Mouse (Mus musculus): Measurements from ENCODE around the gene Cdh13. TPM values are rescaled to one million over a fixed set of nuclear protein-coding genes. Genes with fewer than 3 reads are reported as not detected.
A peak's percentile ranks its signal among the peaks of the same experiment; 100 is the strongest.

The Cdh13 gene
- polyA plus RNA-seq, 1 experiment from 2014 or later, result 18.2 TPM

DNA sequence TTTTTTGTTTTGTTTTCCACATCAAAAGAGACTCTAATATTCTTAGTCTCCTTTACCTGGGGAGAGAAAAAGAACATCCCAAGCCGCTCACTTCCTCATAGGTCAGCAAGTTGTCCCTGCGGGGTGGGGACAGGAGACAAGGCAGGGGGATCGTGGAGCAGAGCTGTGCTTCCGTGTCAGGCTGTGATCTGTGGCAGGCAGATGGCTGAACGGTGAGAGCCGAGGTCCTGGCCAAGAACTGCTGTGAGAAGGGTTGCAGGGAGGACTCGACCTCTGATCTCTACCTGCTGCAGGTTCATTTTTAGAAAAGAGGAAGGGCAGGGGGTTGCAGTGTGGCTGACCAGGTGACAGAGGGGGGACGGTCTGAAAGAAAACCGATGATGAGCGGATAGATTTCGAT, 749.9 kb downstream of the Cdh13 start:
- H3K9me3 ChIP-seq (ENCODE audit: control insufficient read depth, low read length), result 0 out of 2 replicates have a peak, but pooled peaks cover 4% of the 10 kb centered on the region
- no peaks in the 10 kb centered on the region for H3K36me3 ChIP-seq (ENCODE audit: control insufficient read depth, insufficient read depth, low read length)
- ATAC-seq (replicated peaks; ENCODE audit: low FRiP score, low TSS enrichment, low read depth), result no peak
- H3K4me2 ChIP-seq (ENCODE audit: low read length), result no peak overlapping the region
- no peak for DNase-seq (ENCODE audit: low spot score)
- no peaks in the 10 kb centered on the region for H3K27me3 ChIP-seq (replicated peaks; ENCODE audit: control insufficient read depth, insufficient read depth, low read length)
- no peaks in the 10 kb centered on the region for H3K4me1 ChIP-seq (replicated peaks; ENCODE audit: control insufficient read depth, insufficient read depth, low read length)
- no peak overlapping the region for H3K4me3 ChIP-seq (ENCODE audit: low read depth, low read length)
- 87% methylated on average over 11 of the region's 11 CpGs for WGBS
- no peak overlapping the region for H3K9ac ChIP-seq (ENCODE audit: low read length)
- no peak overlapping the region for H3K27ac ChIP-seq (ENCODE audit: low read depth)

DNA sequence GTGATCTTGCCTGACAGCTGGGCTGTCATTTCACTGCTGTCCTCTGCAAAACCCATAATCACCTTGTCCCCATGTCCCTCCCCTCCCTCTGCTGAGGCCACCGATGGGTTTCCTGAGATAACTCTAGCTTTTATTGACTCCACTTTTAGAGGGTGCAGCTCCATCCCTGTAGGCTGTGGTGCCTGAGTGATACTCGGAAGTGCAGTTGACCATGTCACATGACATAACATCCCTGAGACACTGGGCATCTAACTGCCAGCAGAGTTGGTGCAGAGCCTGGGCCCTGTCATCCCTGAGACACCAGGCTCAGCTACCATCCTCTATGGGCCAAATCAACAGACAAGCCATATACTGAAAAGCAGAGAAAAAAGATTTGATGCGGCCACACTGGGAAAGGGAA, 750.5 kb downstream of the Cdh13 start:
- no peak for DNase-seq (ENCODE audit: low spot score)
- Histone ChIP-seq H3K4me1 (replicated peaks; ENCODE audit: control insufficient read depth, insufficient read depth, low read length) (no peaks in the 10 kb centered on the region), H3K27me3 (replicated peaks; ENCODE audit: control insufficient read depth, insufficient read depth, low read length) (no peaks in the 10 kb centered on the region), H3K27ac (ENCODE audit: low read depth) (no peak overlapping the region), H3K36me3 (ENCODE audit: control insufficient read depth, insufficient read depth, low read length) (no peaks in the 10 kb centered on the region), H3K4me2 (ENCODE audit: low read length) (no peak overlapping the region), H3K9me3 (ENCODE audit: control insufficient read depth, low read length) (0 out of 2 replicates have a peak, but pooled peaks cover 4% of the 10 kb centered on the region), H3K9ac (ENCODE audit: low read length) (no peak overlapping the region), H3K4me3 (ENCODE audit: low read depth, low read length) (no peak overlapping the region)
- 93% methylated on average over 3 of the region's 3 CpGs for WGBS
- no peak for ATAC-seq (replicated peaks; ENCODE audit: low FRiP score, low TSS enrichment, low read depth)

DNA sequence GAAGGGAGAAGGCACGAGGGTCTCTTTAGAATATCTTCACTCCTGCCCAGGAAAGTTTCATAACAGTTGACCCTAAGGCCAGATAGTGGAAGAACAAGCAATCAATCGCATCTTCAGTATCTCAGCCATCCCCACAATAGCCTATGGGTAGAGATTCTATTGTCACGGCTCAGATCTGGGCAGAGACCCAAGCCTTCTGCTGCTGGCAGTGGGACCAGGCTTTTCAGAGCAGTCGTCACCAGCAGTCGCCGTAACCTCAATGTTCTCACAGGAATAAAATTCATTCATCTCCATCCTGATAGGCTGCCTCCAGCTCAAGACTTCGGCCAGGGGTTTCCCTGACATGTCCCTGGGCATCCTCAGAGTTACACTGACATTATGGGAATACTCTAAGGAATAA, 751.6 kb downstream of the Cdh13 start:
- no peak for DNase-seq (ENCODE audit: low spot score)
- H3K4me2 ChIP-seq (ENCODE audit: low read length), result no peak overlapping the region
- WGBS, result 90% methylated on average over 7 of the region's 7 CpGs
- no peak overlapping the region for H3K9ac ChIP-seq (ENCODE audit: low read length)
- ATAC-seq (replicated peaks; ENCODE audit: low FRiP score, low TSS enrichment, low read depth), result no peak
- no peak overlapping the region for H3K27ac ChIP-seq (ENCODE audit: low read depth)
- H3K9me3 ChIP-seq (ENCODE audit: control insufficient read depth, low read length), result 0 out of 2 replicates have a peak, but pooled peaks cover 4% of the 10 kb centered on the region
- no peaks in the 10 kb centered on the region for H3K27me3 ChIP-seq (replicated peaks; ENCODE audit: control insufficient read depth, insufficient read depth, low read length)
- H3K4me3 ChIP-seq (ENCODE audit: low read depth, low read length), result no peak overlapping the region
- no peaks in the 10 kb centered on the region for H3K36me3 ChIP-seq (ENCODE audit: control insufficient read depth, insufficient read depth, low read length)
- no peaks in the 10 kb centered on the region for H3K4me1 ChIP-seq (replicated peaks; ENCODE audit: control insufficient read depth, insufficient read depth, low read length)

DNA sequence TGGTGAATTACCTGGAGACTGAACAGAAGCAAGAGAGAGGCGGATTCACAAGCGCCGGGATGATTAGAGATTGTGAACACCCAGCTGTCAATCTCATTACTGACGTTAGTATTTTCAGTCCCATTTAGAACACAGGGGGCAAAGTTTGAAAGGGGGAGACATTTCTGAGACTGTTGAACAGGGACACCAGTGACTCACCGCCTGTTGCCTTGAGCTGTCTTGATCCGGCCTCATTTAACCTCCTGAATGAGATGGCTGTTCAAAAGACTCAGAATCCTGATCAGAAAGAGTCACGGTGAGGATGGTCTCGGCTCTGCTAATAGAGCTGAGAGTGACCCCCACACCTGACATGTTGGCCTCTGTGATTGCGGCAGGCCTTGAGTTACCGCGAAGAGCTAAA, 754.0 kb downstream of the Cdh13 start:
- Histone ChIP-seq H3K36me3 (ENCODE audit: control insufficient read depth, insufficient read depth, low read length) (no peaks in the 10 kb centered on the region), H3K4me3 (ENCODE audit: low read depth, low read length) (no peak overlapping the region), H3K9ac (ENCODE audit: low read length) (no peak overlapping the region), H3K27ac (ENCODE audit: low read depth) (no peak overlapping the region), H3K27me3 (replicated peaks; ENCODE audit: control insufficient read depth, insufficient read depth, low read length) (no peaks in the 10 kb centered on the region), H3K4me2 (ENCODE audit: low read length) (no peak overlapping the region), H3K9me3 (ENCODE audit: control insufficient read depth, low read length) (no peaks in the 10 kb centered on the region), H3K4me1 (replicated peaks; ENCODE audit: control insufficient read depth, insufficient read depth, low read length) (no peaks in the 10 kb centered on the region)
- 91% methylated on average over 11 of the region's 11 CpGs for WGBS
- no peak for ATAC-seq (replicated peaks; ENCODE audit: low FRiP score, low TSS enrichment, low read depth)
- no peak for DNase-seq (ENCODE audit: low spot score)

DNA sequence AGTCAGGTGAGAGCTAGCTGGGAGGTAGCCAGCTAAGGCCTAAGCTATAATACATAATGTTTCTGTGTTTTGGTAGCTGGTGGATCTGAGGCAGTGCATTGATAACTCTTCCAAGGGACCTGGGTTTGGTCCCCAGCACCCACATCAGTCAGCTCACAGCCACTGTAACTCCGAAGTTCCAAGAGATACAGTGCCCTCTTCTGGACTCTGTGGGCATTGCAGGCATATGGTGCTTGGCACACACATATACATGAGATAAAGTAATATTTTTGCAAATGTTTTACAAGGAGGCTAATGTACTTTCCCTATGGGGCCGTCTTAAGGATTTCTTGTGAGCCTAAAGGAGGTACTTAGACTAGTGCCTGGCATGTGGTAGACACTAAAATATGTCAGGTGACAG, 755.8 kb downstream of the Cdh13 start:
- WGBS, result 83% methylated on average over 2 of the region's 2 CpGs
- Histone ChIP-seq H3K4me2 (ENCODE audit: low read length) (no peak overlapping the region), H3K4me3 (ENCODE audit: low read depth, low read length) (no peak overlapping the region), H3K9ac (ENCODE audit: low read length) (no peak overlapping the region), H3K4me1 (replicated peaks; ENCODE audit: control insufficient read depth, insufficient read depth, low read length) (no peaks in the 10 kb centered on the region), H3K27ac (ENCODE audit: low read depth) (no peak overlapping the region), H3K27me3 (replicated peaks; ENCODE audit: control insufficient read depth, insufficient read depth, low read length) (no peaks in the 10 kb centered on the region), H3K36me3 (ENCODE audit: control insufficient read depth, insufficient read depth, low read length) (no peaks in the 10 kb centered on the region), H3K9me3 (ENCODE audit: control insufficient read depth, low read length) (no peaks in the 10 kb centered on the region)
- ATAC-seq (replicated peaks; ENCODE audit: low FRiP score, low TSS enrichment, low read depth) (no peak), DNase-seq (ENCODE audit: low spot score) (no peak)

DNA sequence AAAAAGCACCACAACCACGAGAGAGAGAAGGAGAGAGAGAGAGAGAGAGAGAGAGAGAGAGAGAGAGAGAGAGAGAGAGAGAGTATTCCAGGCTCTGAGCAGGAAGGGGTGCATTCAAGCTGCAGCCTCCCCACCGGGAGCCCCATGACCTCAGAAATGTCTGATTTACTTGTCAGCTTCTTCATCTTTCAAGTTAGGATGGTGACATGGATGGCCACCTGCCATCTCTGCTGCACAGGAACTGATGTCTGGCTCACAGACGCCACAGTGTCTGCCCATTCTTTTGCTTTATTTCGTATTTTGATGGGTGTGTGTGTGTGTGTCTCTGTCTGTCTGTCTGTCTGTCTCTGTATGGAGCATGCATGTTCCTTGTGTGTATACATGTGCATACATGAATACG, 774.3 kb downstream of the Cdh13 start:
- H3K4me1 ChIP-seq (replicated peaks; ENCODE audit: control insufficient read depth, insufficient read depth, low read length), result no peaks in the 10 kb centered on the region
- WGBS, result 77% methylated on average over 5 of the region's 5 CpGs
- no peaks in the 10 kb centered on the region for H3K27me3 ChIP-seq (replicated peaks; ENCODE audit: control insufficient read depth, insufficient read depth, low read length)
- no peak overlapping the region for H3K4me2 ChIP-seq (ENCODE audit: low read length)
- H3K27ac ChIP-seq (ENCODE audit: low read depth), result no peak overlapping the region
- H3K4me3 ChIP-seq (ENCODE audit: low read depth, low read length), result no peak overlapping the region
- no peak for DNase-seq (ENCODE audit: low spot score)
- no peaks in the 10 kb centered on the region for H3K9me3 ChIP-seq (ENCODE audit: control insufficient read depth, low read length)
- H3K9ac ChIP-seq (ENCODE audit: low read length), result no peak overlapping the region
- ATAC-seq (replicated peaks; ENCODE audit: low FRiP score, low TSS enrichment, low read depth), result no peak
- no peaks in the 10 kb centered on the region for H3K36me3 ChIP-seq (ENCODE audit: control insufficient read depth, insufficient read depth, low read length)

DNA sequence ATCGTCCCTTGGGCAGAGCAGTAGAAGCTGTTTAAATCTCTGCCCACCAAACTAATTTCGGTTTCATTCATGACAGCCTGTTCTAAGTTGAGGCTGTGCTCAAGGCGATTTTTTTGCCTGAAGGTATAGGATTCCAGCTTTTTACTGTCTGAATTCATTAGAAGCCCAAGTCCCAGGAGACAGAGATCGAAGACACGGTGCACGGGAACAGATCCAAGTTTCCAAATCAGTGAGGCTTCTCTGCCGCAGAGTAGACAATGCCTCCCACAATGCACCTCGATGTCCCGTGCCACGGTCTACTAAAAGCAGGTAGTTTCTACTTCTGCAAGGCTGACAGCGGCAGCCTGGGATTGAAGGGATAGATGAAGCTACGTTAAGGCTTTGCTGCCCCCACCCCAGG, 778.1 kb downstream of the Cdh13 start:
- DNase-seq (ENCODE audit: low spot score) (no peak), ATAC-seq (replicated peaks; ENCODE audit: low FRiP score, low TSS enrichment, low read depth) (no peak)
- no peak overlapping the region for H3K27ac ChIP-seq (ENCODE audit: low read depth)
- no peaks in the 10 kb centered on the region for H3K27me3 ChIP-seq (replicated peaks; ENCODE audit: control insufficient read depth, insufficient read depth, low read length)
- 77% methylated on average over 12 of the region's 12 CpGs for WGBS
- no peaks in the 10 kb centered on the region for H3K9me3 ChIP-seq (ENCODE audit: control insufficient read depth, low read length)
- no peak overlapping the region for H3K4me3 ChIP-seq (ENCODE audit: low read depth, low read length)
- no peak overlapping the region for H3K4me2 ChIP-seq (ENCODE audit: low read length)
- no peaks in the 10 kb centered on the region for H3K36me3 ChIP-seq (ENCODE audit: control insufficient read depth, insufficient read depth, low read length)
- H3K4me1 ChIP-seq (replicated peaks; ENCODE audit: control insufficient read depth, insufficient read depth, low read length), result no peaks in the 10 kb centered on the region
- no peak overlapping the region for H3K9ac ChIP-seq (ENCODE audit: low read length)

DNA sequence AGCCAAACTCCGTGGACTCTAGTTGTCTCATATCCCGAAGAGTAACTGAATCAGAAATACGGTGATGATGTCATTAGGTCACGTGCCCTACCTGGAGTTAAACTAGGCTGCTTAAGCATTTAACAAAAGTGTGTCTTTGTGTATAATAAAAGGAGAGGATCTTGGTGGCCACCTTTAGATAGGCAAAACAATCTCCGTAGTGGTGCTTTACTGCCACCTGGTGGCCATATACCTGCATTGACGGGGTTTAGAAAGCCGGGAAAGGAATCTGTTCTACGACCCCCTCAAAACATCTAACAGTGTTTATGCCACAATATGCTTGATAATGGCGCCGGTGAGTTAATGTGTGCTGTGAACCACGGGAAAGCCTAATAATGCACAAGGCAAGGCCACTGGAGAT, 781.0 kb downstream of the Cdh13 start:
- no peaks in the 10 kb centered on the region for H3K36me3 ChIP-seq (ENCODE audit: control insufficient read depth, insufficient read depth, low read length)
- H3K4me3 ChIP-seq (ENCODE audit: low read depth, low read length), result no peak overlapping the region
- H3K4me2 ChIP-seq (ENCODE audit: low read length), result no peak overlapping the region
- ATAC-seq (replicated peaks; ENCODE audit: low FRiP score, low TSS enrichment, low read depth) (no peak), DNase-seq (ENCODE audit: low spot score) (peak; percentile 79)
- no peaks in the 10 kb centered on the region for H3K9me3 ChIP-seq (ENCODE audit: control insufficient read depth, low read length)
- no peaks in the 10 kb centered on the region for H3K4me1 ChIP-seq (replicated peaks; ENCODE audit: control insufficient read depth, insufficient read depth, low read length)
- no peak overlapping the region for H3K27ac ChIP-seq (ENCODE audit: low read depth)
- H3K9ac ChIP-seq (ENCODE audit: low read length), result no peak overlapping the region
- no peaks in the 10 kb centered on the region for H3K27me3 ChIP-seq (replicated peaks; ENCODE audit: control insufficient read depth, insufficient read depth, low read length)
- 13% methylated on average over 11 of the region's 11 CpGs for WGBS

DNA sequence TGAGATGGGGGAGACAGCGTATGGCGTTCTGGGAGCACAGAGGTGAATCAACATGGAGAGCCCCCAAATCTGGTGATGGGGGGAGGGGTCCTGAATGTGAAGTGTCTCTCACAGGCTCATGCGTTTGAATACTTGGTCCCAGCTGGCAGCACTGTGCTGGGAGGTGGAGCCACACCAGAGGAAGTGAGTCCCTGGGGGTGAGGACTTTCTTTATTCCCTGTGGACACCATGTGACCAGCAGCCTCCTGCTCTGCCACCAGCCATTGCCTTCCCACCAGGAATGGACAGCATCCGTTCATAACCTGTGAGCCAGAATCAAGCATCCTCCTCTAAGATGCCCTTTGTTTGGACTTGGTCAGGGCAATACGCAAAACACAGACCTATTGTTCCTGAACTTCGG, 788.8 kb downstream of the Cdh13 start:
- H3K27ac ChIP-seq (ENCODE audit: low read depth), result no peak overlapping the region
- no peaks in the 10 kb centered on the region for H3K36me3 ChIP-seq (ENCODE audit: control insufficient read depth, insufficient read depth, low read length)
- no peak overlapping the region for H3K4me2 ChIP-seq (ENCODE audit: low read length)
- no peaks in the 10 kb centered on the region for H3K27me3 ChIP-seq (replicated peaks; ENCODE audit: control insufficient read depth, insufficient read depth, low read length)
- H3K4me1 ChIP-seq (replicated peaks; ENCODE audit: control insufficient read depth, insufficient read depth, low read length), result no peaks in the 10 kb centered on the region
- no peak overlapping the region for H3K9ac ChIP-seq (ENCODE audit: low read length)
- no peaks in the 10 kb centered on the region for H3K9me3 ChIP-seq (ENCODE audit: control insufficient read depth, low read length)
- WGBS, result 78% methylated on average over 6 of the region's 6 CpGs
- no peak for DNase-seq (ENCODE audit: low spot score)
- no peak for ATAC-seq (replicated peaks; ENCODE audit: low FRiP score, low TSS enrichment, low read depth)
- no peak overlapping the region for H3K4me3 ChIP-seq (ENCODE audit: low read depth, low read length)

All from intestine, embryonic 14.5 days (tissue).